Mouse (Mus musculus) c-Kit-negative CD71-positive TER-119-positive erythroid progenitor cells, embryonic 14.5 days (primary cell): ENCODE results near the gene Grasp.
A peak's percentile ranks its signal among the peaks of the same experiment; 100 is the strongest.

Experiments used
- DNase-seq: peaks from one replicate; pipeline ENCODE4 v3.0.0-alpha.2; 2013; ENCODE audit warnings: low read depth, low spot score

Grasp gene

DNA sequence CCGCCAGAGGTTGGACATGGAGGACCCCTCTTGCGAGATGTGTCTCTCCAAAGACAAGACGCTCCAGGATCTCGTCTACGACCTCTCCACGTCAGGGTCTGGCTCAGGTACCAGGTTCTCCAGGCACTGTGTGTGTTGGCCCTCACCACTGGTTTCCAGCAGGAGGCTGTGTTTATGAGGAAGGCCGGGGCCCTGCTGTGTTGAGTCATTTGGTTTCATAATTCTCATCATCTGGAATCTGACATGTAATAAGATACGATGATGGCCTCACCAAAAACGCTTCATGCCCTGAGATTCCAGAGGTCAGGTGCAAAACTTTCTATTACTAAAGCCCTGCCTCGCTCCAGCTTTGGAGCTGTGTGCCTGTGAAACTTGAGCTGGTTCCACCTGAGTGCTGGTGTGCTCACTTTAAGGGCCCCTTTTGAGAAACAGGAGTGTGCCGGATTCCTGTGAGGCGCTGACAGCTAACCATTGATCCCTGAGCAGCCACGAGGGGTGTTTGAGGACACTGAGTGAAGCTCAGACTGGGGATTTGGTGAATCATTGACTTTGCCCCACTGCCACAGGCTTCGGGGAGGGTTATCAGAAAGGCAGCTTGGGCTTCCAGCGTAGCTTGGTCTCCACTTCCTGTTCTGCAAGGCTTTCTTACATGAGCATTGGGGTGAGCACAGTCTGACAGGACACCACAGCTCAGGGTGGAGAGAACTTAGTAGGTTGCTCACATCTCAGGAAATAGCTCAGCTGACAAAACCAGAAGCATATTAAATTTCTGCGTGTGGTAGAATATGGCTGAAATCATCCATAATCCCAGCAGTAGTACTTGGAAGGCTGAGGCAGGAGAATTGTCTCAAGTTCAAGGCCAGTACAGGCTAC, 28.8 kb upstream of the Grasp start:
- DNase-seq, result no peak

DNA sequence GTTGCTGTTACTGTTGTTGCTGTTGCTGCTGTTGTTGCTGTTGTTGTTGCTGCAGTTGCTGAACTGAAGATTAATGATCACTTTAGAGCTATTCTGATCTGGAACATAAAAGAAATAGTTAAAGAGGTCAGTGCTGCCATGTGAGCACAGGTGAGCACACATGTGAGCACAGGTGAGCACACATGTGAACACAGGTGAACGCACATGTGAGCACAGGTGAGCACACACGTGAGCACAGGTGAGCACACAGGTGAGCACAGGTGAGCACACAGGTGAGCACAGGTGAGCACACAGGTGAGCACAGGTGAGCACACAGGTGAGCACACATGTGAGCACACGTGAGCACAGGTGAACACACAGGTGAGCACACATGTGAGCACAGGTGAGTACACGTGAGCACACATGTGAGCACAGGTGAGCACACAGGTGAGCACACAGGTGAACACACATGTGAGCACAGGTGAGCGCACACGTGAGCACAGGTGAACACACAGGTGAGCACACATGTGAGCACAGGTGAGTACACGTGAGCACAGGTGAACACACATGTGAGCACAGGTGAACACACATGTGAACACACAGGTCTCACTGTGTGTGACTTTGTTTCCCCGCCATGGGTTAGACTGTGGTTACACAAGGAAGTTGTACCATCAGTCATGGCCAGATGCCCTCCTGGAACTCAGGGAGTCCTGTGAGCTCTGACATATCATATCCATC, 27.8 kb upstream of the Grasp start:
- no peak for DNase-seq

DNA sequence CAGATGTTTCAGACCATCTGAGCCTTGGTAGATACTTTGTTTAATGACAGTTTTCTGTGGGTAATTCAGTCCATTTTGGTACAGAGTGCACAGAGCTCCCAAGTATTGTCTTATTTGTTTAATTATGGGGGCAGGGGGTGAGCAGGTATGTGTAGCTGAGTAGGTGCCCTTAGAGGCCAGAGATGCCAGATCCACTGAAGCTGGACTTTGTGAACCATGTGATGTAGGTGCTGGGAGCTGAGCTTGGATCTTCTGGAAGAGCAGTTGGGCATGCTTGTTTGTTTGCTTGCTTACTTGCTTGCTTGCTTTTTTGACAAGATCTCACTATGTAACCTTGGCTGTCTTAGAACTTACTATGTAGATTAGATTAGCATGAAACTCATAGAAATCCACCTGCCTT, 27.0 kb upstream of the Grasp start:
- DNase-seq, result no peak

DNA sequence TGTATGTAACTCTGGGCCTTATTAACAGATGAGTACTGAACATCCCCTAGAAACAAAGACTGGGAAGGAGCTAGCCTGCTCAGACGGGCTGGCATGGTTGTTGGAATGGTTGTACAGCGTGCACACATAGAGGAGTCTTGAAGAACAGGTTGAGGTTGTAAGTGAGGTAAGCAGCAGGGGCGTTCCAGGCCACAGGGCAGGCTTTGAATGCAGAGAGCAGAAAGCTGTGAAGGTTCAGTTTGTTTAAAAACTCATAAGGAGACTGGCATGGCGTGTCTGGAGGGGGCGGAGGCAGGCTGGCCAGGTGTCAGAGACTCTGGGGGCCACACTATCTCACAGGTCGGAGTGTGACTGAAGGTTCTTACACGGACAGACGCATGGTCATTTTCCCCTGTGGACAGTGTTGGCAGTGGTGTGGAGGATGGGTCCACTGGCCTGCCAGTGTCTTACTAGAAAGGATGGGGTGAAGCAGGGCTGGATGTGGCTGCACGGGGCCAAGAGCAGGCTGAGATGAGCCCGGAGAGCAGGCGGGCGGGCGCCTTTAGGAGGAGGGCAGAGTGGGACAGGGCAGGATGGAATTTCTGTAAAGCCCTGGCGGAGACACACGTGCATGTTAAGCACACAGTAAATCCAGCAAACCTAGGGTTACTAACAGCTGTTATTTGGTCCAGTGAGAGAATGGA, 26.4 kb upstream of the Grasp start:
- no peak for DNase-seq

DNA sequence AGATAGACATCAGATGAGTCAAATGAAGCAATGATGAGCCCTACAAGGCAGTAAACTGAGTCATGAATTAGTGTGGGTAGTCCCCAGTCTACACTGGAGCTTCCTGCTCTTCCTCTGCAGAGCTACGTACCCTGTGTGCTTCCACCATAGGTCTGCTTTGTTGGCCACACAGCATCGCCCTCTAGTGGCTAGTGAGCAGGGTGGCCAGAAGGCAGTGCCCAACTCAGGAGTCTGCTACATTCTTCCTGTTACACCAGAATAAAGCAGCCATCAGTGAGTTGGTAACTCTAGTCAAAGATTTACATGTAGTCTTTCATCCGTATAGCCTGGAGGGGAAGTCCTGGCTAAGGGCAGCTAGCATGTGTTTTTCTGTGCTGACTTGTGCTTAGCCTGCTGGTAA, 25.8 kb upstream of the Grasp start:
- DNase-seq, result no peak

DNA sequence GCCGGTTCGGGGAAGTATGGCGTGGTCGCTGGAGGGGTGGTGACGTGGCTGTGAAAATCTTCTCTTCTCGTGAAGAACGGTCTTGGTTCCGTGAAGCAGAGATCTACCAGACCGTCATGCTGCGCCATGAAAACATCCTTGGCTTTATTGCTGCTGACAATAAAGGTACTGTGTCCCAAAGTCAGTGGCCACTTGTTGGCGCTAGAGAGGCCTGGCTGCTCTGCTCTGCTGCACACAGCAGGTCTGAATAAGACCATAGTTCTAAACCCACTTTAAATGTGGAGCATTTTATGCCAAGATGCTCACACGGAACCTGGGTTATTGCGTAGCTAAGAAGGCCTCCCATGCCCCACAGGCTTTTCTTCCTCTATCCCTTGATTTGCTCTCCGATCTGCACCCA, 25.1 kb upstream of the Grasp start:
- no peak for DNase-seq

DNA sequence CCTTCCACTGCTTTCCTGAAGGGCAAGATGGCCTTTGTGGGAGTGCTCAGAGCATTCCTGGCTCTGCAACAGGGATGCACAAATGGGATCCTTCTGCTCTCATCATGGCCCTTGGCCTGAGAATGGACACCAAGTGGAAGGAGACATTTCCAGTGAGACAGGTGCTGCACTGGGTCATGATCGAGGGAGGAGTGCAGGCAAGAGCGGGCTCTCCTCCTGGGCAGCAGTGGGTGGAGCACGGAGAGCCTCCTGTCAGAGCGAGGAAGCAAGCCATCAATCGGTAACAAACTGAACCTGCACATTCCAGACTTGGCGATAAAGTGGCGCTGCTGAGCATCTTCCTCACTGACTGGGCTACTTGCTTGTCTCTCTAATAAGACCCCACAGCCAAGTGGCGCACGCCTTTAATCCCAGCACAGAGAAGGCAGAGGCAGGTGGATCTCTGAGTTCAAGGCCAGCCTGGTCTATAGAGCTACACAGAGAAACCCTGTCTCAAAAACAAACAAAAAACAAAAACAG, 23.2 kb upstream of the Grasp start:
- DNase-seq, result no peak

DNA sequence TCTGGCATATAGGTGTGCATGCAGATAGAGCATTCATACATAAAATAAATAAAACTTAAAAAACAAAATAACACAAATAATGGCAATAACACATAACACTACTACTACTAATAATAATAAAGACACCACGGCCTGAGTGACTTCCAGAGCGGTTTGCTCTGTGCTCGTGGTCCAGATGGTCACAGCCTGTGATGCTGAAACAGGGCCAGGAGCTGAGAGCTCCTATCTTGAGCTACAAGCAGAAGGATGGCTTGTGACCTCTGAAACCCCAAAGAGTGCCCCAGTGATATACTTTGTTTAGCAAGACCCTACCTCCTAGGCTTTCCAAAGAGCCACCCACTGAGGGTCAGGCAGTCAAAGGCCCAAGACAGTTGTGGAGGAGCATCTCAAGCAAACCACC, 22.6 kb upstream of the Grasp start:
- DNase-seq, result no peak

DNA sequence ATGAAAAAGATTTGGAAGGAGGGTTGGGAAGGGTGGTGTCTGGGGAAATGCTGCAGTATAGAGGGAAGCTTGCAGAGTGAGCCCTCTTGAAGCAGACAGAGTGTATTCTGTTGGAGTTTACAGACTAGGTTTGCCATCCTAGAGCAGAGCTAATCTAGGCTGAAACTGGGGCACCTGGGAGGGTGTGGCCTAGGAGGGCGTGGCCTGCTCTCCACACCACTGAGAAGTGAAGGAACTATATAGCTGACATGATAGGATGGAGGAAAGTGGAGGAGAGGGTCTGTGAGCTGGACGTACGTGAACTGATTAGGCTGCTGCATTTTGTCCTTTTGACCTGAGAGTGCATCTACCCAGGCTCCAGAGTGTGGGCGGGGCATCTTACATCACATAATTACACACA, 20.3 kb upstream of the Grasp start:
- DNase-seq, result no peak

DNA sequence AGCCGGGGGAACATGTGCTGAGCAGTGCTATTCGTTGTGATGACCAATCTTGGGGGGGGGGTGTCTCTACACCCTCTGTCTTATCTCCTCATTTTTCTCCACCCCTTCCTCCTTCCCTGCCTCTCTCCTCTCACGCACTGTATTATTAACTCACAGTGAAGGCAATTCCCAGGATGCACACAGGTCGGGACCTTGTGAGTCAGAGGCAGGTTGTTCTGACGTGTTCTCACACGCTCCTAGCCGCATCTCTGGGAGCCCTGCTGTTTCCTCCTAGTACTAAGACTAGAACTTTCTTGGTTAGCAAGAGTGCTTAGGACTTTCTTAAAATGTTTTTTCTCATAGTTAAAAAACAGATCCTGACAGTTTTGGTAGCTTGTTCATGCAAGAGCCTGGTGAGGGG, 19.2 kb upstream of the Grasp start:
- DNase-seq, result no peak

DNA sequence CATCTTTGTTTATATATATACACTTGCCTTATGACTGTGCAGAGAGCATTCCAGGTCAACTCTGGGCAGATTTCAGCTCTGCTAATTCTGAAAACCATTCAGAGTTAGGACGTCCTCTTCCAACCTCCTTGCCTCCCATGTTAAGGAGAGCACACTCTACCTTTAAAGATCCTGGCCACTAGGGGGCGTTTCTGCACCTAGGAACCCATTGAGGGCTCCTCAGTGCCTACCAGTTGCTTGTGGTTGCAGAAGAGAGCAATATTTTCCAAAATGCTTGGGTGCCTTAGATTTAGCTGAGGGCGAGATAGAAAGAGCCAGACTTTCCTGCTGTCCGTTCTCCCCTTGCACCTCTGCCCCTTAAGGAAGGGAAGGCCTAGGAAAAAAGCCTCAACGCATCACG, 13.8 kb upstream of the Grasp start:
- peak; percentile 22 for DNase-seq

DNA sequence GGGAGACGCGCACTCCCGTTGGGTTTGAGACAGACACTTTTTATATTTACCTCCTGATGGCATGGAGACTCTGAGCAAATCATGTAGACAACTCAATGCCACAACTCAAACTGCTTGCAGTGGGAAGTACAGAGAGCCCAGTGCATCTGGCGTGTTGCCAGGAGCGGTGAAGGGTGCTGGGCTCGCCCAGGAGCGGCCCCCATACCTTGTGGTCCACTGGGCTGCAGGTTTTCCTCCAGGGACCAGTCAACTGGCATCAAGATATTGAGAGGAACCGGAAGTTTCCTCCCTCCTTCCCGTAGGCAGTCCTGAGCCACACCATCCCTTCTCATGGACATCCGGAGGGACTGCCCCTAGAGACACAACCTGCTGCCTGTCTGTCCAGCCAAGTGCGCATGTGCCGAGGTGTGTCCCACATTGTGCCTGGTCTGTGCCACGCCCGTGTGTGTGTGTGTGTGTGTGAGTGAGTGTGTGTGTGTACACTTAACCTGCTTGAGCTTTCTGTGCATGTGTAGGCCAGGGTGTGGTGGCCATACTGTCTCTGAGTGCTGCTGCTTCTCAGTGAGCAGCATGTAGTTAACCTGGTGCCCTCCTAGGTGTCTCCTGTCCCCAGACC, 12.9 kb upstream of the Grasp start:
- no peak for DNase-seq

DNA sequence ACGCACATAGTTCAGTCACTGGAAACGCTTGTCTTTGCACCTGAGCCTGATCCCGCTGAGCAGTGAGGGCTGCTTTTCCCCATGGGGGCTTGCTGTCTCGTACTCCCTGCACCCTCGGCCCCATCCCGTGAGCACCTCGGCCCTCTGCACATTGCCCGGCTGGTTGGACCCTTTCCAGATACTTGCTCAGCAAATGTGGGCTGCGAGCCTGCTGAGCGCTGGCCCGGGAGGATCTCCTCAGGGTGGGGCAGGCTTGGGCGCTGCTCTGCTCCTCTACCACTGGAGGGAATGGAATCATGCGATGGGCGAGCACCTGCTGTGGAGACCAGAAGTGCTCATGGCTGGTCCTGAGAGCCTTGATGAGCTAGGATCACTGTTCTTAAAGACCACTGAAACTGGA, 11.6 kb upstream of the Grasp start:
- DNase-seq, result no peak

DNA sequence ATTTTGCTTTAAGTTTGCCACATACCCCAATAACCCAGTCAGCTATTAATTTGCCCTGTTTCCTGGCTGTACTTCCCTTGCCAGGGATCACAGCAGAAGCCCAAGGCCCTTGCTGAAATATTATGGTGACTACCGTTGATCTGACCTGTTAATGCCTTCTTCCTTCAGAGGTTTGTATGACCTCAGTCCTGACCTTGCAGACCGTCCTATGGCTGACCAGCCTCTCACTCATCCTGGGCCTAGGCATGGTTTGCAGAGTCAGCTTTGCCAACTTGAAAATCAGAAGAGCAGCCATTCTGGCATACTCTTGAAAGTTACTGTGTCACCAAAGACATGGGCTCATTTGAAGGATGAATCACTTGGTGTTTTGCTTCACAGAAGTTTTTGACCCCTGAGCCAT, 8.9 kb upstream of the Grasp start:
- DNase-seq, result no peak

DNA sequence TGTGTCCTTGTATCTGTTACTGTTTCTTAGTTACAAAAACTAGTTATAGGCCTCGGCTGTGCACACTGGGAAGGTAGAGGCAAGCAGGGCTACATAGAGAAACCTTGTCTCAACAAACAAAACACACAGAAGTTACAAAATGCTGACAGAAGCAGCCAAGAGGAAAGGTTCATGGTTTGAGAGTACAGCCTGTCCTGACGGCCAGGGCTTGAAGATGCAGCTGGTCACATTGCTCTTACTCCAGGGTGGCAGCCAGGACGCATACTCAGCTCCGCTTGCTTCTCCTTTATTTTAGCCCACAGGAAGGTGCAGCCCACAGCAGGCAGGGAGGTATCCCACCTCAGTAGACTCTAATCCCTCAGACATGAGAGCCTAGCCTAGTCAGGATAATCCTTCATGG, 8.0 kb upstream of the Grasp start:
- DNase-seq, result no peak

DNA sequence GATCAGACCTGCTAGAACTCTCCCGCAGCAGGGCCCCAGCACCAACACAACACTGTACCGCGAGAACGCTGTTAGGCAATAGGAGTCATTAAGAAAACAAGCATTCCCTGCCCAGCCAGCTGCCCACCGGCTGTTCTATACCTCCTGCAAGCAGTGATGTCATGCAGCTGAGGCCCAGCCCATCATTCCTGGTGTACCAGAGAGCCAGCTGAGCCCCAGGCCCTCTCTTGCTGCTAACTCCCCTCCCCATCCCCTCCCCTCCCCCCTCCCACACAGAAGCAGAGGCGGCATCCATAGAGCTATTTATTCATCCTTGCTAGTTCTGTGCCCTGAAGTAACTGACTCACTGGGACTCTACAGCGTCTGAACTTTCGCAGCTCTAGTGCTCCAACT, 3.1 kb upstream of the Grasp start:
- DNase-seq, result no peak

DNA sequence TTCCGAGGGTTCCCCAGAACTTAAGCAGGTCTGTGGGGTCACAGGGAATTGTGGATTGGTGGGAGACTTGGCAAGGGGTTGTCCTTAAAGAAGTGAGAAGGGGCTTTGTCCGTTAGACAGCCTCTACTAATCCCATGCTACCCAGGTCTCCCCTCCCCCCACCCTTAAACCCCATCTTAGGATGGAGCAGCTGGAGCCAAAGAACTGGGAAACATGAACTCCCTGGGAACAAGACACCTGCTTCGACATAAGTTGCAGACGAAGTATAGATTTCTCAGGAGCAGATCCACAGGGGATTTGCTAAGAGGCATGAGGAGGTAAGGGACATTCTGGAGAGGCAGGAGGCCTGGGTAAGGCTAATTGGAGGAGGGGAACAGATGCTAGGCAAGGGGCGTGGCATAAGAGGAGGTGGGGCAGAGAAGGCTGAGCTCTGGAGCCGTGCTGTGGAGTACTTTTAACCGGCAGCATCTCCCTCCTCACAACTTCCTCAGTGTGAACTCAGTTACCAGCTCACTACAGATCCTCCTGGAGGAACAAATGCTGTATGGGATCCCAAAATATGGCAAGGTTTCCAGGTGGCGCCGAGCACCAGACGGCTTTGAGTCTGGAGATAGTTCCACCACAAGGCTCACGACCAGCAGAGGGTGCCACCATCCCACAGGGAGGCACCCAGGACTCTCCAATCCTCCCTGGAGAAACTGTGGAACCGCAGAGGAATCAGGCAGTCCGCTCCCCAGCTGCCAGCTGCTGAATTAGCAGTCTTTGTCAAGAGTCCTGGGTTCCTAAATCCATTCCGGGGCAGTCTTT, 2.5 kb upstream of the Grasp start:
- DNase-seq, result no peak

DNA sequence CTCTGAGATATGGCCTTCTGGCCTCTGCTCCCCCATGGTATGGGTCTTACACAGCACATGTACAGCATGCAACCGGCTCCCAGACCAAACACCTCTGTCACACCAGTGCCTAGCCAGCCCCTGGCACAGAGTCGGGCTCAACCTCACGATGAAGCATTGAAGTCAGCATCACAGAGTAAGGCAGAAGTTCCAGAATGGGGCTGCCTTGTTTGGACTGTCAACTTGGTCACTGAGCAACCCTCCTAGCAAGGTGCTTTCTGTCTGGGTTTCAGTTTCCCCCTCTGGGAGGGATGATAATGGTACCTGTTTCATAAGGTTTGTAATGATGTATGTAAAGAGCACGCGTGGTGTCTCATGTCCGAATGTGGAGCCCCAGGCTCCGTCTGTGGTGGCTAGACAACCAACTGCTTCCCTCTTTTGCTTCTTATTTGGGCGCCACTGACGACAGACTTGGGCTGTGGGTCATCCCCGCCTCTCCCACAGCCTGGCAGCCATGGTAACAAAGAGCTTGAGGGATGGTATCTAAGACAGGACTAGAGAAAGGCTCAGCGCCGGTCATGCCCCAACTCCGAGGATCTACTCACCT, 998 bp upstream of the Grasp start:
- no peak for DNase-seq

DNA sequence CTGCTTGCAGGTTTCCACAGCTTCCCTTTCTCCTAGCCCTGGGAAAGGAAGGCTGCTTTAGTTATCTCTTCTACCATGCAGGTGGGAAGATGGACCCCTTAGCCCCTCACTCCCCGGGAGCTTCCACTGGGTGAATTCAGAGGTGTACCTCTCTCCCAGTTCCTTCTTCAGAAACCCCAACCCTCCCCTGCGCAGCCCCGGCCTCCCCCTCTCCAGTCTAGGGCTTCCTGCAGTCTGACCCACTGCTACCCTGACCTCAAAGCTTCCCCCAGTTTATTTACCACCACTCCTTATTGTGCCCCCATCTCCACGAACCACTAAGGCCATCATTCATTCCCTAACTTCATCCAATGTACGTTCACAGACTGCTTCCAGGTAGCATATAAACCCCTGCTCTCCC, 392 bp upstream of the Grasp start:
- DNase-seq, result no peak

DNA sequence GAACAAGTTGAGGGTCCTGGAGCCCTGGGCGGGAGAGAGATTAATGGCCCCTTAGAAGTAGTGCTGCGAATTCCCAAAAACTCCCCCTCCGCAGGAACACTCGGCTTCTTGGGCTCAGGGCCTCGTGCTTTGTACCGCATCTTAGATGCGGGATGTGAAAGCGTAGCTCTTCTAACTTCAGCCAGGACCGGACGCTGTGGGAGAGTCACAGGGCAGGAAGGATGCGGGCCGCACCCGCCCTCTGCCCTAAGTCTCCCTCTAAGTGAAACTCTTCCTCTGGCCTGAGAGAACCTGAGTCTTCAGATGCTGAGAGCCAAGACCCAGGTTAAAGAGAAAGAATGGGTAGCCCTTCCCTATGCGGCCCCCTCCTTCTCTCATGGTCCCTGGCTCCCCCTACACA, 989 bp downstream of the Grasp start:
- DNase-seq, result no peak

DNA sequence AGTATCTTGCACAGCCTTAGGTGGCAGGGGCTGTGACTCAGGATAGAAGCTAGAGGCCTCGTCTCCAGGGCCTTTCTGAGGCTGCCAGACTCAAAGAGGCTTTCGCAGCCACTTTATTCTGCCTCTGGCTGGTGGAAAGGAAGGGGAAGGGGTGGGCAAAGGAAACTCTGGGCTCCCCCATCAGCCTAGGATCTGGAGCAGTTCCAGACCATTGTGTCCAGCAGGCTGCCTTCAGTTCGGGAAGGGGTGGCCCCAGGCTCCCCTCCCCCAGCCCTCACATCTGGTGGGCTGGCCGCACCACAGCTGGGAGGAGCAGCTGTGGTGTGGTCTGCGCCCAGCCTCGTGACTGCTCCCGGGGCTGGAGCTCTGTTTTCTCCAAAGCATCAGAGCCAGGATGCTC, 4.0 kb downstream of the Grasp start:
- DNase-seq, result no peak
